Mouse (Mus musculus): ENCODE measurements around the gene Ncapd2.
"Not testable (repeated sequence)": the region's sequence is repeated elsewhere in the genome, so short reads cannot be mapped to it uniquely, and the experiment has no call there.

The Ncapd2 gene

DNA sequence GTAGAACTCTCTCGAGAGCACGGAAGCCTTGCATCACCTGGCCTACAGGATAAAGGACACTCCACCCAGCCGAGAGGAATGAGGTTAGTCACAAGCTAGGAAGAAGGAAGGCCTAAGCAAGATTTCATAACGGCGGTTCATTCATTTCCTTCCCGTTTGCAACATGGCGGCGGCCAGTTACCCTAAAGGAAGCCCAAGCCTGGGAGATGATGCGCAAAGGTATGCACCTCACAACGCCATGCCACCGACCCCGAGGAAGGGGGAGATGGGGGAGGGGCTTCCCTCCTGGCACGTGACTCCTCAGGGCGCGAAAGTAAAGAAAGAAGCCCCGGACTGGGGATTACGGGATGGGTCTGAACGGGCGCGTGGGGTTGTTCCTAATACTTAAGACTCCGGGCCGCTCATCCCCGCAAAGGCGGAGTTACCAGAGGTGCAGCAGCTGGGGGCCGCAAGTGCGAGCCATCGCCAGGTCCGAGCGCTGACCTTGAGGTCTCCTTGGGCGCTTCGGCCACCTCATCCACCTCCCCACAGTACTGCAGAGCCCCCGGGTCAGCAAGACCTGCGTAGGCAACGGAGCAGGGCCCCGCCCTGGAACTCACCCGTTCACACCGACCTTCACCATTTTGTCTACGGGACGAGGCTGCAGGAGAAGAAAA, 26.7 kb downstream of the Ncapd2 start:
- peak; percentile 83 for DNase-seq

DNA sequence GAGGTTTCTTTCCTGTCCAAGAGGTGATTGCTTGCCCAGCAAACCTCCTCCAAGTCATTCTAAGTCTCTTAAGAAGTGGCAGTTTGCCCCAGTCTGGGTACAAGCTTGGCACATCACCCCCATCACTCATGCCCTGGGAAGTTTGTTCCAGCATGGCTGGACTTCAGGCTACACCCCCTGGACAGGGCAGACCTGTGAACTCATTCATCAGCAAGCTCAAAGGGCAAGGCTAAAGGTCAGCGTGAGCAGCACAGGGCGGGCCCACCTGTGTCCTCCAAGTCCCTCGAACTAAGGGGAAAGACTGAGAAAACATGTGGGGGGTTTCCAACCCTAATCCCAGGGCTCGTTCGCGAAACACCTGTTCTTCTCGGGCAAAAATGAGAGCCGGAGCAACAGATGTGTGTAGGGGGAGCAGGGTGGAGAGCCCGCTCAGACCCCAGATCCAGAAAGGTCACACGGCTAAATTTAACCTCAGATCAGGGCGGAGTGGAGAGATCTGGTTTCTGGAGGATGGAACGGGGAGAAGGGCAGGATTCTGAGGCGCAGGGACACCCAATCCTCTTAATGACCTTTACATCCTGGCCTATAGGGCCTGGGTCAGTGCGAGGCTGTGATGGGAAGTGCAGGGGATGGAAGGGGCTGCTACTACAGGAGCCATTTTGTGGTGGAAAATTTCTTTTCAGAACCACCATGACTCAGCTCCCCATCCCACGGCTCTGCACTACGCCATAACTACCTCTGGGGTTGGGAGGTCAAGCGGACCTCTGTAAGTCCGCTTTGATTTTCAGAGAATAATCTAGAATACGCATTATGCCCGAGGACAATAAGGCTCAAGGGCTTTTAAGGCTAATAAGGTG, 27.5 kb downstream of the Ncapd2 start:
- peak; percentile 50 for DNase-seq

DNA sequence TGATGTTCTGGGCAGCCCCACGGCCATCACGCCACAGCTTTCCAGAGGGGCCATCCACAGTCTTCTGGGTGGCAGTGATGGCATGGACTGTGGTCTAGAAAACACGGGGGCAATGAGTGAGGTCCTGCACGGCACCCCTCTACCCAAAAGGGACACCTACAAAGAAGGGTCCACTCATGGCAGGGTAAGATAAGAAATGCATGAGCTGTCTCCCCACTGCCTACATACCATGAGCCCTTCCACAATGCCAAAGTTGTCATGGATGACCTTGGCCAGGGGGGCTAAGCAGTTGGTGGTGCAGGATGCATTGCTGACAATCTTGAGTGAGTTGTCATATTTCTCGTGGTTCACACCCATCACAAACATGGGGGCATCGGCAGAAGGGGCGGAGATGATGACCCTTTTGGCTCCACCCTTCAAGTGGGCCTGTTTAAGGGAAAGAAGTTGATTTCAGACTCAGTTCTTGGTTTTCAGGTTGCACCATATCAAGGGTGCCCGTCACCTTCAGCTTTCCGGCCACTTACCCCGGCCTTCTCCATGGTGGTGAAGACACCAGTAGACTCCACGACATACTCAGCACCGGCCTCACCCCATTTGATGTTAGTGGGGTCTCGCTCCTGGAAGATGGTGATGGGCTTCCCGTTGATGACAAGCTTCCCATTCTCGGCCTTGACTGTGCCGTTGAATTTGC, 28.7 kb downstream of the Ncapd2 start:
- DNase-seq, result not testable (repeated sequence)

DNA sequence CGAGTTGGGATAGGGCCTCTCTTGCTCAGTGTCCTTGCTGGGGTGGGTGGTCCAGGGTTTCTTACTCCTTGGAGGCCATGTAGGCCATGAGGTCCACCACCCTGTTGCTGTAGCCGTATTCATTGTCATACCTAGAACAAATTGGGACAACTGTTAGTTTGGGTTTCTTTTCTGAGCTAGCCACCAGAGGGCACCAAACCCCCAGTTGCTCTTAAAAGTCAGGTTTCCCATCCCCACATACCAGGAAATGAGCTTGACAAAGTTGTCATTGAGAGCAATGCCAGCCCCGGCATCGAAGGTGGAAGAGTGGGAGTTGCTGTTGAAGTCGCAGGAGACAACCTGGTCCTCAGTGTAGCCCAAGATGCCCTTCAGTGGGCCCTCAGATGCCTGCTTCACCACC, 29.5 kb downstream of the Ncapd2 start:
- DNase-seq, result peak; percentile 80

DNA sequence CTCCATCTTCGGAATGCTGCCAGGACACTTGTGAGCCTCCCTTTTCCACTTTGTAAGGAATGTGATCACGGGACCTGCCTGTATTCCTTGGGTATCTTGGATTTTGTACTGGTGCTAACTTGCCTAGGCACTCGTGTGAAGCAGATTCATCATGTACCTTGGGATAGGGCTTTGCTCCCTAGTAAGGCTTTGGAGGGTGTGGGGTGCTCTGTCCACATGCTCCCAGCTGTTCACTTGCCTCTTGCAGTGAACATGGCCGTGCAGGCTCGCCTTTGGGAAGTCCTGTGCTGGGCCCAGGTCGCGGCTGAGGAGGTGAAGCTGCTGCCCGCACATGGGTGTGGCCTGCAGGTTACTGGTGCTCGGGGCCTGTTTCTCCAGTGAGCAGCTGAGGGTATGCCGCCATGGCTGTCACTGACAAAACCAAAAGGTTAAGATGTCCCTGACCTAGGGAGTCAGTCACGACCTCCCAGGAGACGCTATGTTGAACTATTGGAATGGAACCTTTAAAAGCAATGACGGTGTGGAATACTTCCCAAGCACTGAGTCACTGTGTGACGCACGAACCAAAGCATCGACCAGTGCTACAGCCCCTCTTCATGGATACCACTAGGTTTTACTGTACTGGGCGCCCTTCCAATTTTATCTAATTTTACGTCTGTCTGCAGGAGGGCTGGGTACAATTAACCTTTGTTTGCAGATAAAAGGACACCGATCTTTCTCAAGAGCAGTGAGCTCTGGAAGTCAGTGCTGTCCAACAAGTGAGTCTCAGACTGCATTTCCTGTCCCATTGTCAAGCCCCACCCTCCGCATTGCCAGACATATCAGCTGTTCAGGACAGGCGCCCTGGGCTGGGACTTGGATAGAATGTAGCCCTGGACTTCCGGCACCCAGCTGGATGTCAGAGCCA, 30.4 kb downstream of the Ncapd2 start:
- peak; percentile 90 for DNase-seq

DNA sequence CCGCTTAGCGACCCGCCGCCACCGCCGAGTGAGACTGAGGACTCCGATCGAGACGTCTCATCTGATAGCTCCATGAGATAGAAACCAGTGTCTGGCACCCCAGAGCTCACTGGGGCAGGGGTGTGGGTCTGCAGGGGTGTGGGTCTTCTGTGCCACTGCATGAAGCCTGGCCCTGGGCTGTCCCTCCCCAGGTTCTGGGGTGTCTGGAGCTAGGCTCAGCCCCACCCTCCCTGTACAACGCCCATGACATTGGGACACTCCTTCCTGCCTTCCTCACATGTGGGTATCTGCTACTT, 31.0 kb downstream of the Ncapd2 start:
- DNase-seq, result no peak

DNA sequence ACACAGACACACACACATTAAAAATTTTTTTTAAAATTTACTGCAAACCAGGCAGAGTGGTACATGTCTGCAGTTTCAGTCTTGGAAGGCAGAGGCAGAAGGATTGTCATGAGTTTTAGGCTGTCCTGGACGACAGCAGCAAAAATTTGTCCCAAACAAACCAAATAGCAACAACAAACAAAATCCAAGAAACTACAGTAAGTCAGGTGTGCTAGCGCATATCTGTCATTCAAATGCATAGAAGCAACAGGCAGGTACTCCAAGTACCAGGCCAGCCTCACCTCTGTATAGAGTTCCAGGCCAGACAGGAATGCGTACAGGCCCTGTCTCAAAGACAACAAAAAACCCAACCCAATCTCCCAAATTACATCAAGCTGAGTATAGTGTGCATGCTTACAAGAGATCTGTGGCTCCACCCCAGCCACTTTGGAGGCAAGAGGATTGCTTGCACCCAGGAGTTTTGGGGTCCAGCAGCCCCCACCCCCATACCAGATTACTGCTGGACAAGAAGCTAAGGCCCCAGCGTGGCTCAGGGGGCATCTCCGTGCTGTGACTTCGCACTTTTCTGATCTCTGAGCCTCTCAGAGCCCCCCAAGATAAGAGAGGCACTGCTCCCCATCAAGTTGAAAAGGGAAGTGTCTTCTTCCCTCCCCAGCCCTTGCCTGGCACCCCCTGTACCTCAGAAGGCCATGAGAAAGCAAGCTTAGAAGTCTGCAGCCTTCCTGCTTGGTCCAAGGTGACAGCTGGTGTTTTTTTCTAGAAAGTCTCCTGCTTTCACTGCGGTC, 31.5 kb downstream of the Ncapd2 start:
- no peak for DNase-seq

DNA sequence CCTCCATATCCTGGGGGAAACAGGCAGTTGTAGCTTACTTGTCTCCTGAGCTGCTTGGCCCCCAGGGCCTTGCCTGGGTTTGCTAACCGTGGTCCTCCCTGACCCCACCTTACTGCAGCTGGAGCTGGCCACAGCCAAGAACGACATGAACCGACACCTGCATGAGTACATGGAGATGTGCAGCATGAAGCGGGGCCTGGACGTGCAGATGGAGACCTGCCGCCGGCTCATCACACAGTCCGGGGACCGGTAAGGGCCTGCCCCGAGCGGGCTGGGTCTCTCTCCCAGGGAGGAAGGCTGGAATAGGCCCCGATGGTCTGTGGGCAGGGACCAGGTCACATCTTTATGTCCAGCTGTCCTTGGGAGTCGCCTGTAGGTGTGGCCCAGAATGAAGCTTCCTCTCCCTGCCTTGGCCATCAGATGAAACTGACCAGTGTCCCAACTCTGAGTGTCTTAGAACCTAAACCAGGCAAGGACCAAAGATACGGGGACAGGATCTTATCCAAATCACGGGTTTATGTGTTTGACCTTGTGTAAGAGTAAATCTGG, 32.5 kb downstream of the Ncapd2 start:
- DNase-seq, result no peak

DNA sequence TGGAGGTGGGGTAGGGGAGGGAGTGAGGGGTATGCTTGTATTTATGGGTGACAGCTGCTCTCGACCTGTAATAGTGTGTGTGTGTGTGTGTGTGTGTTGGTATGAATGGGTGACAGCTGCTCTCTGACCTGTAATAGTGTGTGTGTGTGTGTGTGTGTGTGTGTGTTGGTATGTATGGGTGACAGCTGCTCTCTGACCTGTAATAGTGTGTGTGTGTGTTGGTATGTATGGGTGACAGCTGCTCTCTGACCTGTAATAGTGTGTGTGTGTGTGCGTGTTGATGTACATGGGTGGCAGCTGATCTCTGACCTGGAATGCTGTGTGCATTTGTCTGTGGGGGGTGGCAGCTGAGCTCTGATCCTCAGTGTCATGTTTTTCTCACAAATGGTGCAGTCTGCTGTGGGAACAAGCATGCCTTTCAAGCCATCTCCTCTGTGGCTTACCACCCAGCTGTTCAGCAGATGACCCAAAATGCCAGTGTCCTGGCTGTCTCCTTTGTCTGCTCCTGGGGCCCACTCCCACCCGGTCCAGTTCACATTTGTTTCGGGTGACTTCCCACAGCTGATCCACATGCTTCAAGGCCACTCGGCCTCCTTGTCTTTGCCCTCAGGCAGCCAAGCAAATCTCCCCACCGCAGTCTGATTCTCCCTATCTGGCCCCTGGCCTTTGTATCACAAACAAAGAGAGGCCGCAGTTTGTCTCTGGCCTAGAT, 34.4 kb downstream of the Ncapd2 start:
- no peak for DNase-seq

DNA sequence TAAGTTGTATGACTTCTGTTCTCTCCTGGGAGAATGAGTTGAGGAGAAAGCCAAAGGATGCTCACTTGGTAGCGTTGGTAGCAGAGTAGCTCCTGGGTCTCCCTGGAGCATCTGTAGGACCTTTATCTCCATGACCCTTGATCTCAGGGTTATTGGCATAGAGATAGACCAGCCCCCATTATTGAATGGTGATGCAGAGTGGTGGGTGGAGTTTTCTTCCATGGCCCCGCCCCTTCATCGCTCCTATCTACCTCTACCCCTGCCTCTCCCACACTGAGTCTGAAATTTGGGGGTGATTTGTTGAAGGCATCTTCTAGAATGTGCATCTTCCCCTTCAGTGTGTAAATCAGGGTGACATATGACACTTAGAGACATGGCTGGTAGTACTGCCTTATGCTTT, 35.0 kb downstream of the Ncapd2 start:
- DNase-seq, result no peak

DNA sequence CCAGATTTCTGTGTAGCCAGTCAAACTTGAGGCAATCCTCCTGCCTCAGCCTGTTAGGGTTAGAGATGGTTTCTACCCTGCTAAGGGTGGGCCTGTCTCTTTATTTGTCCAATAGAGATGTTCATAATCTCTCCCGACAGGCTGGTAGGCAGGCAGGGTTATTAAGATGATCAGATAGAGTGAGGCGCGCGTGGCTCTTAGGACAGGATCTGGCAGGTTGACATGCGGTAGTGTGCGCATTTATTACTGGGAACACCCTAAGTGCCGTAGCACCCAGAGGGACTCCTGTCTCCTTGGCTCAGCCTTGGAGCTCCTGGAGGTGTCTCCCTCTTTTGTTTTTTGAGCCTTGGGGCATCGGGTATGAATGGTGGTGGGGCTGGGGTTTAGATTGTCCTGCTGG, 36.2 kb downstream of the Ncapd2 start:
- no peak for DNase-seq

DNA sequence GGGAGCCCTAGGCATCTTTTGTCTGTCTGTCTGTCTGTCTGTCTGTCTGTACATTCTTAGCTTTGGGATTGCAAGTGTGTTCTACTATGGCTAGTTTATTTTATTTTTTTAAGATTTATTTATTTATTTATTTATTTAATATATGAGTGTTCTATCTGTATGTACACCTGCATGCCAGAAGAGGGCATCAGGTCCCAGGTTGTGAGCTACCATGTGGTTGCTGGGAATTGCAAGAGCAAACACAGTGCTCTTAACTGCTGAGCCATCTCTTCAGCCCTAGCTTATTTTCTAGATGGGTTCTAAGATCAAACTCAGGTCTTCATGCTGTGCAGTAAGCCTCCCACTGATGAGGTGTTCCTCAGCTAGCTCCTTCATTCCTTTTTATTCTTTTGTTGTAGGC, 37.0 kb downstream of the Ncapd2 start:
- DNase-seq, result peak; percentile 38

DNA sequence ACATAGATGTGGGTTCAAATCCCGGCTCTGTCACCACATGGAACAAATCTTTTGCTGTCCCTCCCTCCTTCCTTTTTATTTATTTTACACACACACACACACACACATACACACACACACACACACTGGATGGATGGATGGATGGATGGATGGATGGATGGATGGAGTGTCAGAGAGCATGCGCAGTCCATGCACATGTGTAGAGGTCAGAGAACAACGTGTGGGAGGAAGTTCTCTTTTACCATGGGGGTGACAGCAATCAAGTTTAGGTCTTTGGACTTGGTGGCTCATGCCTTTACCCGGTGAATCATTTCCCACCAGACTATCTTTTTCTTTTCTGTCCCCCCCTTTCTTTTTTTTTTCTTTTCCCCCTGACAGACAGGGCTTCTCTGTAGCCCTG, 37.8 kb downstream of the Ncapd2 start:
- no peak for DNase-seq

DNA sequence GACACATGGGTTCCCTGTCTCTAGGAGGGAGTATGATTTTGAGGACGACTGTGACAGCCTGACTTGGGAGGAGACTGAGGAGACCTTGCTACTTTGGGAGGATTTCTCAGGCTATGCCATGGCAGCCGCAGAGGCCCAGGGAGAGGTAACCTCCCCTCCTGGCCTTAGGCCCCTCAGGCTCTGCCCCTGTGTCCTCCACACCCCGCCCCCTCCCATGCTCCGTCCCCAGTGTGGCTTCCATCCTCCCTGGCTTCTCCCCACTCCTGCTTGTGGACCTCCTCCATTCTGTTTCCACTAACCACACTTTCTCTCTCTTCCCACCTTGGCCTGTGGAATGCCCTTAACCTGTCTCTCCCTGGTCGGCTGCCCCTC, 38.5 kb downstream of the Ncapd2 start:
- no peak for DNase-seq

DNA sequence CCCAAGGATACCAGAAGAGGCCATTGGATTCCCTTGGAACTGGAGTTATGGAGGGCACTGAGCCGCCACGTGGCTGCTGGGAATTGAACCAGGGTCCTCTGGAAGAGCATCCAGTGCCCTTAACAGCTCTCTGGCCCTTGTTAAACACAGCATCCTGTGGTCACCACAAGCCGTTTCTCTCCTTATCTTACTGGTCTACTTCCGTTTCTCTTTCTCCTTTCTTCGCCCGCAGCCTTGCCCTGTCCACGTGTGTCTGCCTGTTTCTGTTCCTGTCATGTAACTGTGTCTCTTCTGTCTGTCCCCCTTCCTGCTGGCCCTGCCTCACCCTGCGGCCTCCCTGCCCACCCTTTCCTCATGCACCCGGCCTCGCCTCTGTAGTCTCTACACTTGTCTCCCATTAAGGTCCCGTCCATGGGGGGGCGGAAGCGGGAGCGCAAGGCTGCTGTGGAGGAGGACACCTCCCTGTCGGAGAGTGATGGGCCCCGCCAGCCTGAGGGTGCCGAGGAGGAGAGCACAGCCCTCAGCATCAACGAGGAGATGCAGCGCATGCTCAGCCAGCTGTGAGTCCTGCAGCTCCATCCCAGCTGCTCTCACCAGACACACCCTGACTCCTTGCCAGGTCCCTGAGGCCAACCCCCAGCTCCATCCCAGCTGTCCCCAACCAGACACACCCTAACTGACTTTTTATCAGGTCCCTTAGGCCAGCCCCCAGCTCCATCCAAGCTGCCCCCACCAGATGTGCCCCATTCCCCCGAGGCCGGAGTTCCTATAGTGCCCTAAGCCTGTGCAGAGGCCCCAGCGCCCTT, 39.1 kb downstream of the Ncapd2 start:
- no peak for DNase-seq

DNA sequence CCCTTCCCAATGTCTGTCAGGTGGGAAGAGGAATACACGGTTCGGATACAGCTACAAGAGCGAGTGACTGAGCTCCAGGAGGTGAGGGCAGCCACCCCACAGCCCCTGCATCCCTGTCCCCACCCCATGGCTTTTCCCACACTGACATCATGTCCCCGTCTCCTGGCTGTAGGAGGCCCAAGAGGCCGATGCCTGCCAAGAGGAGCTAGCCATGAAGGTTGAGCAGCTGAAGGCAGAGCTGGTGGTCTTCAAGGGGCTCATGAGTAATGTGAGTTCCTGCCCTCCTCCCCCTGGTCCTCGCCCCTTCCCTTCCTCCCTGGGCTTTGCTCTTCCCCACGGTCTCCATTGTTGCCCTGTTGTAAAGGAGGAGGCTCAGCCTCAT, 41.9 kb downstream of the Ncapd2 start:
- no peak for DNase-seq

DNA sequence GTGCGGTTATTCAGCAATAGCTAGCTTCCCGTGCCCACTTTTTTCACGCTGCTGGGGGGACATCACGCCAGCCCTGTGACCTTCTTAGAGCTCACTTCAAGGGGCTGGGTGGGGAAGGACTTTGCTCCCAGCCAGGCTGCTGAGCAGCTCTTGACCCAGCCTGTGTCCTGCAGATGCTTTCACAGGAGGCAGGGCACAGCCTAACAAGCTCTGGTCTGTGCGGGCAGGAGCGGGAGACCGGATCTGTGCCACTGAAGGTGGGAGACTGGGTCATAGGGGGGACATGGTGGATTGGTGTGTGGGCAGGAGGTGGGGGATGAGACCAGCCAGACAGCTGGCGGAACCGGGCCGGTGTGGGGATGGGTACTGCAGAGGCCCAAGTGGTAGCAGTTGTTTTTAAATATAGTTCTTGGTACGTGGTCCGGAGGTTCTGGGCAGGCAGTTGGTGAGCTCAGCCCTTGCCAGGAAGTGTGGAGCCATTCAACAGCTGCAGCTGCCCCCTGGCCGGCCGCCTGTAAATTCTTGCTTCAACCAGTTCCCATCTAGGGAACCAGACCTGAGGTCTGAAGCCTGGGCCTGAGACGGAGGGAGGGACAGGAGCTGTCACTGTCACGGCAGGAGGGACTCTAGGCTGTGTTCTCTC, 42.5 kb downstream of the Ncapd2 start:
- peak; percentile 39 for DNase-seq

DNA sequence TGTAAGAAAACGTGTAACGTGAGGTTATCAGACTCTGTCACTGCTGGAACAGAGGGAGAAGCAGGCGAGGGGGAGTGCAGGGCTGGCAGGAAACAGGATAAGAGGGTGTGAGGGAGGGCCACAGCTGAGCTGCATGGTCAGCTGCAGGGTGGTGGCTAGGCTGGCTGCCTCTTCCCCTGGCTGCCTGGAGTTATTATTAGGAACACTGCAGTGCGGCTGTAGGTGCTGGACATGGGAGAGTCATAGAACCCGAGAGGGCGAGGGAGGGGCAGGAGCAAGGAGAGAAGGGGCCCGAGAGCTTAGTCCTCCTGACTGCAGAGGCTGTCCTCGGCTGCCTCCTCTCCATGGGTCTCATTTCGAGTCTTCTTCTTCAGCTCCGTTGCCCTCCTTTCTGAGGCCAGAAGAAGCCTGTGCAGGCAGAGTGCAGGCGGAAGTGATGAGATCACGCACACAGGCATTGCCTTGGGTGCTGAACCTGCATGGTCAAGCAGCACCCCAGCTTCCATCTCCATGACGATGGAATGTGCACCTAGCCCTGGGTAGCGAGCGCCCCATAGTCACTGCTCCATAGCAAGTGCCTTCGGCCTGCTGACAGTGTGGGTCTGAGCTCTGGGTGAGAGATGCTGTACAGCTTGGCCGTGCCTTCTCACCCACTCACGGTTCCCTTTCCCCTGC, 43.1 kb downstream of the Ncapd2 start:
- DNase-seq, result peak; percentile 43

DNA sequence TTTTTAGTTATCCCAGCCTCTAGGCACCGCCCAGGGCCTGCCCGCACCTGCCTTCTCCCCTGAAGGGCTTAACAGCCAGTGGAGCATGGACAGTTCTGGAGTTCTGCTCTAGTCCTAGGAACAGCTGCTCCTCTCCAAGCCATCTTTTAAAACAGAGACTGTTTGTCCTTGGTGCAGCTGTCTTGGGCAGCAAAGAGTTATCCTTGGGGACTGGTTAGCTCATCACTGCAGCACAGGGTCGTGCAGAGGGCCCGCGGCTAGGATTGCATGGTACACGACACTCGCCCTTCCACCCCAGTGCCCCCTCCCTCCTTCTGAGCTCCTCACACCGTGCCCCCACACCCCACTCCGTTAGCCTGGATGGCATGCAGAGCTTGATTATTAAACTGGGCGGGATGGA, 44.2 kb downstream of the Ncapd2 start:
- no peak for DNase-seq

Data from lung, postnatal 36 days (tissue).